Mouse (Mus musculus) common myeloid progenitor, adult 5-6 weeks (primary cell): ENCODE measurements at regions not wholly inside any gene's neighbourhood (a gene's known extent, or its start where the extent isn't known, plus 50 kb on each side); places are given as distances from the start of the nearest gene placed in this dataset.

ENCODE experiments used
- ATAC-seq: replicated peaks from 2 replicates; pipeline ENCODE4 v1.8.0; 2016; ENCODE audit warnings: low read depth, mild to moderate bottlenecking, moderate TSS enrichment, inconsistent platforms; ENCODE audit not compliant: poor library complexity, severe bottlenecking

DNA sequence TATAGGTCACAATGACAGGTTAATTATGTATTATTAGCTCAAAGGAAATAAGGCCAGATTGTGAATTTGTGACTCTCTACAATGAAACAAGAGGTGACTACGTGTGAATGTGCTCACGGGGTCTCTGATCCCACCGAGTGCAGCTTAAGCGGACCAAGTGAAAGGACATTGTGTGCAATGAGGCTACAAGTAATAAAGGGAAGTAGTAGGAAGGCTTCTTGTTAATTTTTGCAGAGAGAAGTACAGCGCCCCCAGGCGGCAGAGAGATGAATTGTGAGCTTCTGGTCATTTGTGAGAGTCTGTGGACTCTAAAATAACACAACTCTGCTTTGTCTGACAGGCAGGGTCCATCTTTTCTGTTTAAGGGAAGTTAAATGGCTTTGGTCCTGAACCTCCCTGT lies 73.9 kb upstream of the Gls start:
- peak; percentile 54 for ATAC-seq

DNA sequence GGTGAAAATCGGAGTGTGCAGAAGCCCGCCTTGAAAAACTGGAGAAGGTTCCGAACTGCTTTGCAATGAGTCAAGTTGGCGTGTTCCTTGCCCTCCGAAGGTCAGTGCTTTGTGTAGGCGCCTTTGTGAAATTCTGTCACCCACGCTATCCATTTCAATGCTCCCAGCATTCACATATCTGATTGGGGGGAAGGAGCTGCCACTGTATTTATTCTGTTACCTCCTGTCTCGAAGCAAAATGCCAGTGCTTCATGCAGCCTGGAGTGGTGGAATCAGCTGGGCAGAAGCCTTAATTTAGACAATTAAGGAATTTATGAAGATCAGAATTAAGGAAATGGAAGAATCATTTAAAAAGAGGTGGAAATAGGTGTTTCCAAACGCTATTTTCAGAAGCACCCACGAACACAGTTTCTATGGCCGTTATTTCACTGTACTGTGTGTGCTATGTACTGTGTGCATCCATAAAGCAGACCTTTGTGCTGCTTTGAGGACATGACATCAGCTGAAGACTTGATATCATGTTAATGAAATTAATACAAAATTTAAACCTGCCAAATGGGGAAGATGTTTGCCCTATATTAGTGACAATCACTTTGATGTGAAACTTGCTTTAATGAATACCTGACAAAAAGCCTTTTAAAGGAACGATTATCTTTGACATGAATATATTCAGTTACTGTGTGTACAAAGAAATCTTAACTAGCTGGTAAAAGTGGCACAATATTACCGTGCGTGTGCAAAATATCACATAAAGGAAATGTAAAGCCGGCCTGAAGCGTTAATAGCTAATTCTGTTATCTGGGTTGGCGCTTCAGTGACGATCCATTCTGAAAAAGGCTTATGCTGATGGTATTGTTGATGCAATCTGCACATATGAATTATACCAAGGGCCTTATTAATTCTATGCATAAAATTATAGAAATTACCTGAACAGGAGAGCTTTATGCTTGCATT lies 72.9 kb upstream of the Gls start:
- ATAC-seq = no peak

DNA sequence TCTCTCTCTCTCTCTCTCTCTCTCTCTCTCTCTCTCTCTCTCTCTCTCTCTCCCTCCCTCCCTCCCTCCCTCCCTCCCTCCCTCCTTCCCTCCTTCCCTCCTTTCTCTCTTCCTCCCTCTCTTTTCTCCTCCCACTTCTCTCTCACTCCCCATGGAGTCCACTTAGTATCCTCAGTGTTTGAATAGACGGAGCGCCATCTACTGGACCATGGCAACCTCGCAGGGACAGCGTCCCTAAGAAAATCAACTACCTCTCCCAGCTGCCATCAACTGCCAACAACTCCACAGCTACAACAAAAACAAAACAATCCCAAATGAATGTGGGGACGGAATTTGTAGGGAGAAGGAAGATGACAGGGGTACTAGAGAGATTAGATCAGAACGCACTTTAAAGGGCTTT lies 69.5 kb upstream of the Gls start:
- peak; percentile 68 for ATAC-seq

DNA sequence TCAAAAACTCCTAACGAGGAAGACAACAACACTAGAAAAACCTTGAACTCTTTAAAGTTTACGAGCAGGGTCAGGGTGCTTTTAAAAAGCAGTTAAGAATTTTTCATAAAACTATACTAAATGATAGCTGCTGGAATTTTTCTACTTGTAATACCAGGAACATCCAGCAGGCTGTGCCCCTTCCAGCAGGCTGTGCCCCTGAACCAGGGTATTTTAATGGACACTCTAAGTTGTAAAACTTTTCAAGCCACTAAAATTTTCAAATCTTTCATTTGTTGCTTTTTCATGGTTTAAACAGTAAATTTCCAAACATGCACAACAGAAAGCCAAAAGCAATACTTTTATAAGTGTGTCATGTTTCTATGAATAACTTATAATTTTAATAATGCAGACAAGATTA lies 68.2 kb upstream of the Gls start:
- ATAC-seq = peak; percentile 61

DNA sequence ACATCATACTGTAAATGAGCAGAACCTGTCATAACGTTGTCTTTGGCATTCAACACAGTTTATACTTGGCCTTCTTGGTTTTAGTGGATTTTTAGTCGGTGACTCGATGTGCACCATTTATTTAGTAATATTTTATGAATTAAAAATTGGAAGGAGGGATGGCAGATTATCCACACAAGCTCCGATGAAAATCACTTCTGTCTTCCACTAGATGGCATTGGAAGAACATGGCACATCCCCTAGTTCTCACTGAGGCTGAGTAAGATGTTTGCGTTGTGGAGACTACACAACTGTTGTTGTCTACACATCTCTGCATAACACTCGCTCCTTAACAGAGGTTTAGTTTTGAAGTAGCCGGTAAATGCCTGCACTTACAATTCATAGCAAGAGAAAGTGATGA lies 66.5 kb upstream of the Gls start:
- ATAC-seq = no peak

DNA sequence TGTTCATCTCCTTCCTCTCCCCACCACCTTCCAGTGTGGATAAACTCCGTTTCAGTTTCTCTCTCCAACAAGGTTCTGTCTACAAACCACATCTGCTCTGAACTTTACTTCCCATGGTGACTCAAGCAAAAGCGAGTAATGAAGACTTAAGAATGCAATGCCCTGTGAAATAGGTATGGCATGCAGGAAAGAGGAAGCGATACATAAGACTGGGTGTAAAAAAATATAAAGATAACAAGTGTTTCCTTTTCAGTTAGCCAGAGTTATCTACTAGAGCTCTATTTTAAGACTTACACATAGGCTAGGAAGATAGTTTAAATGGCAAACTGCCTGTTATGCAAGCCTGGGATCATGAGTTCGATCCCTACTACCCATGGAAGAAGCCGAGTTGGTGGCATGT lies 65.3 kb upstream of the Gls start:
- ATAC-seq = peak; percentile 71

DNA sequence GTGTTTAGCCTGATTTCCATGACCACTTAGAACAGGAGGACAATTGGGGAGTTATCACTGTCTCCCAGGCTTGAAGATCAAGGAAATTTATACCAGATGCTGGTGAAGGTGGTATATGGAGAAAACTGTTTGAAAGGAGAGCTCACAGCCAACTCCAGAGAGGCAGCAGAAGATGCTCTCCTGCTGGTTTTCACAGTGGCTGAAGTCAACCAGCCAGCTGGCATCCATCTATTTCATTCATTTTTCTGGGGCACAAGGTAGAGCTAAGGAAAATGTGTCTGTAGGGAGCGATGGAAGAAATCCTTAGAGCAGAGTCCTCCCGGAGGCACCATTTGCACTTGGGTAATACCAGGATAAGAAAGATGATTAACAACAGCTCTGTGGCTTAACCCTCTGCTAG lies 63.1 kb upstream of the Gls start:
- no peak for ATAC-seq

DNA sequence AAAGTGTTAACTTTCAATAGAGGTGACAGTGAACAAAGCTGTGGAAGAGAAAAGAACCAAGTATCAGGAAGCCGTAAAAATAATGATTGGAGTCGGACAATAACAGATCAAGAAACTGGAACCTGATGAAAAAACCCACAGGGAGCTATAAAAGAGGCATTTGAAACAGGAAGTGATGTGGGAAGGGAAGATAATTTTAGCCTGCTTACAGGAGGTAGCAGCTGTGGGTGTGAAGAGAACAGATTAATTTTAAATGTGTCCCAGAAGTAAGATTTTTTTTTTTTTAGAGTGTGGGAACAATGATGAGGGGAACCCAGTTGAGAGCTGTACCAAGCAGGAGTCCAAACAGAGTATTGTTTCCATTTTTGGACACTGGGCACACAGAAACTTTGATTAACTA lies 61.5 kb upstream of the Gls start:
- ATAC-seq = peak; percentile 41

DNA sequence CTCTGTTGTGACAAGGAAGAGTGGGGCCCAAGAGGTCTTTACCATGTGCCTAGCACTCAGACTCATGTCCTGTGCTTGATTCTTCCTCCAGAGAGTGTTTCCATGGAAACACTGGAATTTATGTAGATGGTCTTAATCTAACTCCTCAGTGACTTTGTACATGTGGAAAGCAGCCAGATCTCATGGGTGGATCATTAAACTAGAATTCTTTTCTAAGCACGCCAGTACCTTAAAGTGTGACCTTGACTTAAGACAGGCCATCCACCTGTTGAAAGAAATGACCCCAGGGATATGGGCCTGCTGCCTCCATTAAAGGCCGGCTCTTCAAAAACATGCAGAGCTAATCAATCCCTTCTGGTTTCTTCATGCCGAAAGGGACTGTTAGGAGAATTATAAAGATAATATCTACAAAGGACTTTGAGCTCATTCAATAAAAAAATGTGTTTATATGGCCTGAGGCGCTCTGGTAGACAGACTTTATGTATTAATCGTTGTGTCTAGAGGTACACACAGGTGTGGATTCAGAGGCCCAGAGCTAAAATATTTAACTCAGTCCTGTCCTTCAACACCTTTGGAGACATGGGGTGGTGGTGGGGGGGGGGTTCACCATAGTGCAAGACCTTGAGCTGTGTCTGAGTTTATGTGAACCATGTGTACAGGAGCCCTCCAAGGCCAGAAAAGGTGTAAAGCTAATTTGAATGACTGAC lies 60.5 kb upstream of the Gls start:
- no peak for ATAC-seq
